Mouse (Mus musculus): ENCODE results near the gene Traf7.

- TF ChIP-seq TAL1 (IDR thresholded peaks at IDR 0.05; ENCODE audit: low read length) (no peak), GATA1 (IDR thresholded peaks at IDR 0.05; ENCODE audit: low read length) (no peak)
Observed at GRCm38 (mm10) chr17:24483495-24483894, 44.2 kb downstream of the Traf7 start.

All from erythroblast, embryonic 14.5 days (primary cell).